Mouse (Mus musculus) frontal cortex, postnatal 36 days (tissue): ENCODE results near the gene Ndufs6.

ENCODE experiments used
- DNase-seq, 2 experiments: peaks; one replicate each; pipeline ENCODE4 v3.0.0; 2022; ENCODE audit warnings: low spot score in 2 of 2

Gene Ndufs6

DNA sequence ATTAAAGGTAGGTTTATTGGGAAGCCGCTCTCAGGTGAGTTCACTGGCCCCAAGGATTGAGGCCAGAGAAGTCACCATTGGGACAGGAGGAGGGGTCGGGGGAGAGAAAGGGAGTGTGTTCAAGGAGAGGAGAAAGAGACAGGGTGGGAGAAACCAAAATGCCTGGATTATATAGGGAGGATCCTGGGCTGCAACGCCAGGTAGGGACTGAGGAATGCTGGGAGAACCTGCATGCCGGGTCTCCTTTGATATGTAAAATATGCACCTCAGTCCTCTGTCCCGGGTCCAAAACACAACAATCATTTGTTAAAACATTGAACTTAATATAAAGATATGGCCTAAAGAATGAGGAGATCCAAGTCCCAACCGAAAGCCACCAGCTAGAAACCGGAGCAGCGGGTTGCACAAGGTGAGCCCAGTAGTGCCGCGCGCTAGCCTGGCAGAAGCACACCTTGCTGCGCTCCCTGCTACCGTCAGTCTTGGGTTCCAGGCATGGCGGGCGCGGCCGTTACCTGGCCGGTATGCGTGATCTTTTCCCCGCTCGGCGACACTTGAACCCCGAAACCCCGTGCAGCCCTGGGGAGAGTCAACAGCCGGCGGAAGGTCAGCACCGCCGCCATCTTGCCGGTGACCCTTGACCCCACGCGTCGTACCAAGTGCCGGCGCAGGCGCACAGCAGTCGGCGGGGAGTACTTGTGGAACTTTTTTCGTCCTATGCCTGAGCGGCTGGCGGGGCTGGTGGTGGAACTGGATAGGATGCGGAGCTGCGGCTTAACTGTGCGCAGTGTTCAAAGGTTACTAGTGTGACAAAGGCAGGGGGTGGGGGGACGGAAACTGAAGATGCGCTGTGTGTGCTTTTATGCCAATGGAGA, at the start of gene Ndufs6, which contains the start of gene Mrpl36:
TSS of gene Ndufs6 (minus strand) at position 716 of the 872 bp plus-strand sequence.
TSS of gene Mrpl36 (plus strand) at position 687 of the 872 bp plus-strand sequence.
- peak; percentile 92 to 93 for DNase-seq

DNA sequence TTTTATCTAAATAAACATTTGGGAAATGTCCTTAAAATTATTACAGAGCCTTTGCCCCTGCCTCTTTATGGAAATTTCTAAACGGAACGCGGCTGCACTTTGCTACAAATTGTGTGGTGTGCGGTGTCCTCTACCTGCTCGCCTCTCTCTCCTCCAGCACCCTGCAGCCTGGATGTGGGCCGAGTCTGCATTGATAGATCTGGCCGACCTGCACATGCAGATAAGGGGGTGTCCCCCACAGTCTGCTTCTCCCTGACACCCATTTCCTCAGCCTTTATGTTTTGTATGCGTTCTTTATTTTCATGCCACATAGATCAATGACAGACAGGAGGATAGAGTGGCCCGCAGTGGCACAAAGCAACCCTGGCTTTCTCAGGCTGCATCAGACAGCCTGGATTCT, 49.3 kb upstream of the Ndufs6 start:
- no peak for DNase-seq

DNA sequence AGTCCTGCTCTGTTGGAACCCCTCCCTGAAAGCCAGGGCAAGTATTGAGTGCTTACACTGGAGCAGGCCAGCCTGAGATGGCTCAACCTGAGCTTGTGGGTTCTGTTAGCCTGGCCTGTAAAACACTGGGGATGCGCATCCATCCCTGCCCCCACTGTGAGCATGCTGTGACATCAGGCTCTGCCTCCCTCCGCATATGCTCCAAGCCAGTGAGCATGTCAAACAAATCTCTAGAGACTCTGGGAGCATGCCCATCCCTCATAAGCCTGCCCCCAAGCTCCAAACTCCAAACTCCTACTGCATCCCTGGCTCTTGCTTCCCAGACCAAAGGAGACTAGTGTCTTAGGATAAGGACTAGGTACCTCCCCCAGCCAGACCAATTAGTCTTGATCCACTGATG, 46.3 kb upstream of the Ndufs6 start:
- no peak for DNase-seq

DNA sequence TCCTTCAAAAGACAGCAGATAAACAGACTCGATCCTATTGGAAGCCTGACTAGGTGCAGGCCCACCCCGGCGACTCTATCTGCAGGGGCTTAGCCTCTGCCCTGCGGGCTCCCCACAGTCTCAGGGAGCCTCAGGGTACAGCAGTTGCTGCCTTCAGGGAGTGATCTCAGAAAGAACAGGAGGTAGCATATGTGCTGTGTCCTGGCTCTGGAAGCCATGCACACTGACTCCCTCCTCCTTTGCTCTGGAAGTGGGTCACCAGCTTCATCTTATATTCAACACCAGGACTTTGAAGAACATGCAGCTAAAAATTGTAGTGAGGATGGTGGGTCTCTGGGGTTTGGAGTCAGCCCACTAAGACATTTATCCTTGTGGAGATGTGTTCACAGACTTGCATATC, 45.0 kb upstream of the Ndufs6 start:
- DNase-seq: peak in 1 of 2 experiments; percentile 3

DNA sequence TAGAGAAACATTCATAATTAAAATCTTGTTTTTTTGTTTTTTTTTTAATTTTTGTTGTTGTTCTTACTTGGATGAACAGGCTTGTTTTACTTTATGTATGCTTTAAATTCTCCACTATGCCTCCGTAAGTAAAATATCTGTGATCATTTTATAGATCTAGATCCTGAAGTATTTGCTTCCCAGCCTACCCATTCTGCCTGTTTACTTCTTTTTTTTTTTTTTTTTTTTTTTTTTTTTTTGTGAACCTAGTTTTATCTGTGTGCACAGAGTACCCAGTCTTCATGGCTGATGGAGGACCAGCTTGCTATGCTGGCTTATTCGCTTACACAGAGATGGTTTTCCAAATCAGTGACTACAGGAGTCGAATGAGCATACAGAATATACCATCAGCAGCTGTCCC, 28.8 kb upstream of the Ndufs6 start:
- no peak for DNase-seq

DNA sequence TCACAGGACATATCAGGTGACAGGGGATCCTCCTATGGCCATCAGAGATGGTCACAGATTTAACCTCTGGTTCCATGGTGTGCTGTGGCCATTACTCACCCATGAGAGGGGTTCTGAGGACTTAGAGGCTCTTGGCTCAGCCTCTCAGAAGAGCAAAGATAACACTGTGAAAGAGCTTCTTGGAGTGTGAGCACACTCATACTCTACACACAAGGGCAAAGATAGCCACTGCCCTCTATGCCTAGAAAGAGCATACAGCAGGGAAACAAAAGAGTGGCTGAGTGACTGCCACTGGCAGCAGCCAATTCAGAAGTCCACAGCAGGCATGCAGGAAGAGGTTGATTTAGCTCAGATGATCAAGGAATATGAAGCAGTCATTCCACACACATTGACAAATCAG, 24.1 kb upstream of the Ndufs6 start:
- DNase-seq: no peak

DNA sequence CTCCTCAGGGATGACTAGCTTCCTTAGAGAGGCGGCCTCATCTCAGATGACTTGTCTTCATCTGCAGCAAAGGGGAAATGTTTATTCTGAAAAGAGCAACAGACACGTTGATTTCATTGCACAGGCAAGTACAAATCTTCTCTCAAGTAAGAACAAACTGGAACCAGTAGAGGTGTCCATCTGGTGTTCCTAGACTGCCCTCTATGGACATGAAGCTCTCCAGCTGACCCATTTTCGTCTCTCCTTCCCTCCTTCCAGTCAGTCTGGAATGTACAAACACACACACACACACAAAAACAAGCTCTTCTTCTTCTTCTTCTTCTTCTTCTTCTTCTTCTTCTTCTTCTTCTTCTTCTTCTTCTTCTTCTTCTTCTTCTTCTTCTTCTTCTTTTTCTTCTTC, 23.6 kb upstream of the Ndufs6 start:
- no peak for DNase-seq

DNA sequence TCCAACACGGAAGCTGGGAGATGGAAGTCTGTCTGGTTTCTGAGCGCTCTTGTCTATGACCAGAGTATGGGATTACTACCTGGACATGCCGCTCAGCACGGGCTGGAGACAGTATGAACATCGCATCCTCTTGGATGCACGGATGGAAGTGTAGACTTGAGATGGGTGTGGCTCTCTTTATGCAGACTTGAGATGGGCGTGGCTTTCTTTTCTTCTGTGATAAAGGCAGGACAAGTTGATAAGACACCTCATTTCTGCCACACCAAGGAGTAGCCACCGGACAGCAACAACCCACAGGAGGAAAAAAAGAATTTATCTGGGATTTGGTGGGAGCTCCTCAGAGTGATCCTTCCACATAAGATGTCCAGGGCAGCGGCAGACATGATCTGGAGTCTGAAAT, 22.4 kb upstream of the Ndufs6 start:
- no peak for DNase-seq

DNA sequence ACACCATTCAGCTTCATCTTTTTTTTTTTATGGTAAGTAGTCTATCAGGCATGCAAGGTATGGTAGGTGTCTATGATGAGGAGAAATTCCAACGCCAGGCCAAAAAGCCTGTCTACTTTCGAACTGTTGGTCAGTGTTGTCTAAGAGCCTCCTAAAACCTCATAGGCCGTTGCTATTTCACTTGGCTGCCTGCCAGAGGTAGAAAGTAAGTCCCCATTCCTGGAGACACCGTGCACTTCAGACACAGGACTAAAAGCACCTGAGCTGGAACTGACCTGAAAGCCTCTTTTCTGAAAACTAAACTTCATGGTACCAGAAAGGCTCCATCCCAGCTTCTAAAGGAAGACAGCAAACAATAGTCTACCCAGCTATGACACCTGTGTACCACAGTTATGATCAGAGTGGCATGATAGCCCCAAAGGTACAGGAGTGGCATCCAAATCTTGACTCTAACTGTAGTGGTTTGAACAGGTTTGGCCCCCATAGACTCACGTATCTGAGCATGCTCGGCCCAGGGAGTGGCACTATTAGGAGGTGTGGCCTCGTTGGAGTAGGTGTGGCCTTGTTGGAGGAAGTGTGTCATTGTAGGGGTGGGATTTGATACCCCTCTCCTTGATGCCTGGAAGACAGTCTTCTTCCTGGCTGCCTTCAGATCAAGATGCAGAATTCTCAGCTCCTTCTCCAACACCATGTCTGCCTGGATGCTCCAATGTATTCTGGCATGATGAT, 19.7 kb upstream of the Ndufs6 start:
- no peak for DNase-seq

DNA sequence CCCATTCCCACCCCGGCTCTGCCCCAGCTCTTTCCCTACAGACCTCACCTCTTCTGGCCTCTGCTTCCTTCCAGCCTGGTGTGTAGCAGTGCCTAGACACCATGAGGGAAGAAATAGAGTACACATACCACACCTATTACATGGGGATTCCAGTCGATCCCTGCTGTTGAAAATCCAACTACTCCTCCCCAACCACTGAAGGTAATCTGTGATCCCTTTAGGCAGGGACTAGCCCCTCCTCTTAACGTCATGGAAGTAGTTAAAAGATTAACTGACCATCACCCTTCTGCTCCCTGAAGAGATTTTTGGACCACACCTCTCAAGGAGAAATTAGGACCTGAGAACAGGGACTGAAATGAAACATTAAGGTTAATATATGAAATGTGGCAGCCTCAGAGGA, 18.8 kb upstream of the Ndufs6 start:
- no peak for DNase-seq

DNA sequence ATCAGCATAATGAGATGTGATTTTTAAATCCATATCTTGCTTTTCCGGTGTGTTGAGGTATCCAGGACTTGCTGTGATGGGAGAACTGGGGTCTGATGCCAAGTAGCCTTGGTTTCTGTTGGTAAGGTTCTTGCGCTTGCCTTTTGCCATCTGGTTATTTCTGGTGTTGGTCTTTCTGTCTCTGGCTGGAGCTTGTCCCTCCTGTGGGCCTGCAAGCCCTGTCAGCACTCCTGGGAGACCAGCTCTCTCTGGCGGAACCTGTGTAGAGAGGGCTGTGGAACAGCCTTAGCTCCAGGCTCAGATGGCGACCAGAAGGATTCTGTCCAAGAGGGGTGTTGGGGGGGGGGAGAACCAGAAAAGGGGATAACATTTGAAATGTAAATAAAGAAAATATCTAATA, 18.4 kb upstream of the Ndufs6 start:
- DNase-seq: no peak

DNA sequence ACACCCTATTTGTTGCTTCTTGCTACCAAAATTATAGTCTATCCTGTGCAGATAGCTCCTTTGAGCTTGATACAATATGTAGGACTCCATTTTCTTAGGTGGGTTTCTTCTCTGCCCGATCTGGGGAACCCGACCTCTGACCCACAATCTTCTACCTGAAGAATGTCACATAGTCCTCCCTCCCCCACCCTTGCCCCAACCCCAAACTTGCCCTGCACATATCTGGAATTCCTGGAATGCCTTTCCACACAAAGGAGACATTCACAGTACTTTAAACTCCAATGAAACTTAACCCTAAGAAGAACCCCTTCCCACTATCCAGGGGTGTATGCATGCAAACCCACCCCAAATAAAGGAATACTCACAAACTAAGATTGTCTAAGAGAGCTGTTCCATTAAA, 17.8 kb upstream of the Ndufs6 start:
- DNase-seq: no peak

DNA sequence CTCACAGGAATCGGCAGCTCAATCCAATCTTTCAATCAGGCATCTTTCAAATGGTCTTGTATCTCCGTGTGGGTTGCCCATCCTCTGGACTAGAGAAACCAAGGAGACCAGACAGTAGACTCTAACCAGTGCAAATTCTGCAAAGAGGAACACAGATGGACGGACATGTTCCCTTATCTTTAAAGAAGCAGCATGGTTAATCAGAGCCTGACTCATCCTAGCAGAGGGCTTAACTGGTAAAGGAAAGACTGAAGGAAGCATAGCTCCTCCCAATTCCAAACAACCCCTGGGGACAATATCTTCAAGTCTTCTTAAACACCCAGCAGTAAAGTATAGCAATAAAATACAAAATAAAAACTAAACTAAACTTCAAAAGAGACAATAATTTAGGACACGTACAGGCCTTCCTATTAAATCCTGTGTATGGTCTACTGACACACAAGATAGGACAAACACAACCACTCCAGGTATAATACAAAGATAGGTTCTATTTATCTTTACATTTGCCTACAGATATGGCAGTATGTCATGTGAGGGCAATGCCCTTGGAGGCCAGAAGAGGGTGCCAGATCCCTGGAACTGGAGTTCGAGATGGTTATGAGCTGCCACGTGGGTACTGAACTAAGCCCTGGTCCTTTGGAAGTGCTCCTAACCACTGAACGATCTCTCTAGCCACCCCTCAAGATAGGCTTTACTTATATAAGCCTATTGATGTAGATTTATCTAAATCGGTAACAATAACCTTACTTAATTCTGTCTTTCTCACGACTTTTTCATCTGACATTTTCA, 17.0 kb upstream of the Ndufs6 start:
- DNase-seq: no peak

DNA sequence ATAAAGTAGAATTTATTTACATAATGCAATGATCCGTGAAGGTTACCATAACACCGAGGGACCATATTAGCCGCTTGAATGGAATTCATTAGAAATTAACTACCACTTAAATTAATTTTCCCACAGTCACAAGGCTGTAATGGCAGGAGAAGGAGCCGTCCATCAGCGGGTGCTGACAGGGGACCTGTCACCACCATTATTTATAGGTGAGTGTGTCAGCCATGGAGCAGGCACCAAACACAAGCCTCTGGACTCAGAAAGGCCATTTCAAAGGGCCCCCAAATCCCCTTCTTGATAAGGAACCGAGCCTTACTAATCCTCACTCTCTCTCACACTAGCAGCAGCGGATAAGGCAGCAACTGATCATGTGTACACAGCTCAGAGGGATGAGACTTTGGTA, 8.4 kb upstream of the Ndufs6 start:
- DNase-seq: no peak

DNA sequence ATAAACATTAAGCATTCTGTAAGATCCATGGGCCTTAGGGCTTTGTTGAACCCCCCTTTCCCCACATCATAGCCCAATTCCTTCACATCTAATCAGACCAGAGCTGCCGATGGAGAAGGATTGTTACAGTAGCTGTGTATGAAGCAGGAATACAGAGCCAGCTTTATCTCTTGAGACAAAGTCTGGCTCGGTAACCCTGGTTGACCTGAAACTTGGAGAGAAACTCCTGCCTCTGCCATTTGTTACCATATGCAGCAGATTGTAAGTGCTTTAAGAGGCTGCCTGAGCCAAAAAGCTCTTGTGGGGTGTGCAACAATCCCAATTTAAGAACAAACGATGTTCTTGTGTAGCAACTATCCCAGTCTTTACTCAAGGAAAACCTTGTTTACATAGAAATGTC, 3.4 kb upstream of the Ndufs6 start:
- DNase-seq: no peak

DNA sequence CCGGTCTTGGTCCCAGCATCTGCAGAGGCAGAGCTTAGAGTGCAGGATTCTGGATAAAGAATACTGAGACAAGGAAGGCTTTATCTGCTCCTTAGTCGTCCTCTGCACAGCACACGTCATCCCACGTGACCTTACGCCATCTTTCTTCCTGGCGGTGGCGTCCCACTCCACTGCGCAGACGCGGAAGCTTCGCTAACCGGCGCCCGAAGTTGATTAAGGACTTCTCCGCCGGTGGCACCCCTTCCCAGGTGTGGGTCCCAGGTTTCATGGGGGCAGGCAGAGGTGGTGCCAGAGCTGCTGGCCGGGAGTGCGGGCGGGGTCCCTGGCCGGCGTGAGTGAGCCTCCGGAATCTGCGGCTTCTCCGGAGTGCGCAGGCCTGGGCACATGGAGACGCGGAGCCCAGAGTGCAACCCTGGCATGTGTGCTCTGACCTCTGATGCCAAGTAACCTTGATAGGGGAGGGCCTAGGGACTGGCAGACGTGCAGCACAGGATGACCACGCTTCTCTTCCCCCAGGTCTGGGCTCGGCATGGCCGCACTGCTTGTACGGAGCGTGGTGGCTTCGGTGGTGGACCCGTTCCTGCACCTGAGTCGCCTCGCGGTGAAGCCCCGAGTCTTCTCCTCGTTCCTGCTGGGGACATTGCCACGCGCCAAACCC, 2.6 kb upstream of the Ndufs6 start:
- peak; percentile 86 to 91 for DNase-seq

DNA sequence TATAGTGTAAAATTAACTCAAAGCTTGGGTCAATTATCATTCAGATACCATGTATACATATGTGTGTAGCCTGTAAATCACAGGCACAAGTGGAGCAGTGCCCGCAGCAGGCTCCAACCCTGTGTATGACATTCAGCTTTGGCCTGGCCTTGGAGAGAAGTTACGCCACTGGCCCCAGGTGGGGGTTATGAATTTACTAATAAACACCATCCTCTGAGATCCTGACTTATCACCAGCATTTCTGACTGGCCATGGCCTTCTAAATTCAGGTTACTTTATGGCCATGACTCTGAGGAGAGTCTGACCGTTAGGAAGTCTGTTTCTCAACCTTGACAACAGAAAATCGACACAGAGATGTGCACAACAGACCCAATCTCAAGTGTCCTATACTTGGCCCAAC, 4.9 kb downstream of the Ndufs6 start:
- no peak for DNase-seq

DNA sequence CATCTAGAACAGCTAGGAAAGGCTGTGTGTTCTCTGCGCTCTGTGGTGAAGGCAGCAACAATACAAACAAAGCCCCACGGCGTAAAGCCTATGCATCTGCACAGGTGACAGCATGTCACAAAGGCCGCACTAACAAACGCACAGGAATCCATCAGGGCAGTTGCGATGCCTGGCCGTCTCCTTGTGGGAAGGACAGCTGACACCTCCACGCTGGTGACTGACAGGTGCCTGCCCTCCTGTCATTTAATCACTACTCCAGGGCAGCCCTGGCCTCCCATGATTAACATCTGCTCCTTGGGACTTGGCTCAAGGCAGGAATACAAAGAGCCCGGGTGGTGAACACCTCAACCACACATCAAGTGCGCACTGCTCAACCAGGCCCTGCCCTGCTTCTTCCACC, 5.7 kb downstream of the Ndufs6 start:
- DNase-seq: no peak

DNA sequence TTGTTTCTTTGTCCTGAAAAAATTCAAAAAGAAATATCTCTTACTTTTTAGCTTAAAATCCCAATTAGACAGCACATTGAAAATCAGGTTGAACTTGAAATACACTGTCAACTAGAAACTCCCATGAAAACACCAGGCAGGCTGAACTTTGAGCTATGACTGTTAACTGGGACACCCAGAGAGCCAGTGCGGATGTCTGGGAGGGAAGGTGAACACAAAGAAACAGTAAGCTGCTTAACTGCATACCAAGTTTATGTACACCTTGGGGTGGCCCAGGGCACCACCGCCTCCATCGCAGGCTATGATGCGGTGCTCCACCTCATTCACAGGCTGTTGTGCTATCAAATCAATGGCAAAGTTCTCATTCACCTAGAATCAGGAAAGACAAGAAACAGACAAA, 8.3 kb downstream of the Ndufs6 start:
- DNase-seq: no peak

DNA sequence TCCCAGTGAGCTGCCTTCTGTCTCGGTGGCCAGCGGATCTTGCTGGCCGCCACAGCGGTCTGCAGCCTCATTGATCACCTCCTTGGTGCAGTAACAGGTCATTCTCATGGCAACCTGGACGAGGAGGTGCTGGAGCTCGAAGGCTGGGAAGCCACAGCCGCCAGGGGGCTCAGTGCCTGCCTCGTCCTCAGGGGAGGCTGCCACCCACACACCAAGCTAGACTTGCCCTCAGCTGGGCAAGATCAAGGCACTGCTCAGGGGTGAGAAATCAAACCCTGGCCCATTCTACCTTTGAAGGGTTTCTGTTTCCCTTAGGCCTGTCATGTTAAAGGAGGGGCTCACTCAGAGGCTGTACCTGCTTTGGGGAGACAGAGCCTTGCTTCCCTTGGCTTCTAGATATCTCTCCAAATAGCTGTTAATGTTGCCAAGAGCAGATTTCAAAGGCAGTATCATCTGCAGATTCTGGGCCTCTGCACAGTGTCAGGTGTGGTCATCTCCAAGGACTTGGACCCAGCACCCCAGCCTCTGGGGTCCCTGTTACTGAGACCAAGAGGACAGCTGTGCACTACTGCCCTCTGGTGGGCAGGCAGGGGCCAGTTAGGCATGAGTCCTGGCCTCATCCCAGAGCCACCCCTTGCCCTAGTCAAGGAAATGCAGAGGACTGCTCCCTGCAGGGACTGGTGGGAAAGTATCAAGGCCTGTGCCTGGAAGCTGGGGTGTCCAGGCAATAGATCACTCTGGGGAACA, 18.0 kb downstream of the Ndufs6 start:
- DNase-seq: peak; percentile 5 to 18

DNA sequence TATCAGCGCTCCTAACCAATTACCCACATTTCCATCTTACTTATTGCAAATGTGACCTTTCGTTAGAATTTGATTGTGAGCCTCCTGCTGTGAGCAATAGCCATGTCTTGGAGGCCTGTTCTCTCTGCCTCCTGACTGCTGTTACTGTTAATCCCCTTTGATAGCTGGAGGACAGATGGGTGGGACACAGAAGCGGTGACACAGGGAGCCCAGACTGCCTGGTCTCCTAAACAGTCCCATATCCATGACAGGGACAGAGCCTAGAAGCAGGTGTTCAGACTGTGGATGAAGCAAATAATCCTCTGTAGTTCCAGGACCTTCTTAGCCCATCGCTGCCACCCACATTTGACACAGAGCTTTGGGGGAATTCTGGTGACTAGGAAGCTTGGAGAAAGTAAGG, 21.9 kb downstream of the Ndufs6 start:
- DNase-seq: no peak
